Mouse (Mus musculus) liver, embryonic 11.5 days (tissue): ENCODE data around the gene Lysmd1. TPM values are rescaled to one million over a fixed set of nuclear protein-coding genes. Genes with fewer than 3 reads are reported as not detected.

ENCODE experiments used
- ATAC-seq: fragments of 200-750 bp; cut with Nextera tagmentation; replicated peaks from 2 replicates; pipeline ENCODE4 v1.8.0; 2017; ENCODE audit warnings: moderate number of reproducible peaks, mild to moderate bottlenecking, moderate TSS enrichment, moderate library complexity; ENCODE audit not compliant: low FRiP score
- DNase-seq: peaks from one replicate; pipeline ENCODE4 v3.0.0-alpha.2; 2017; ENCODE audit warnings: low spot score
- H3K27ac ChIP-seq: fragments of 300-500 bp; sonication (generic); 2 replicates; pipeline ENCODE4 v1.5.1; 2014; ENCODE audit warnings: mild to moderate bottlenecking, low read depth, low read length, control low read depth
- H3K27me3 ChIP-seq: fragments of 300-500 bp; sonication (generic); replicated peaks from 2 replicates; pipeline ENCODE4 v1.6.1; 2014; ENCODE audit warnings: low read length, mixed read lengths; ENCODE audit not compliant: control insufficient read depth, insufficient read depth
- H3K36me3 ChIP-seq: fragments of 300-500 bp; sonication (generic); 2 replicates; pipeline ENCODE4 v1.6.1; 2014; ENCODE audit warnings: mild to moderate bottlenecking, low read length, moderate library complexity, mixed read lengths; ENCODE audit not compliant: control insufficient read depth, insufficient read depth
- H3K4me1 ChIP-seq: fragments of 300-500 bp; sonication (generic); replicated peaks from 2 replicates; pipeline ENCODE4 v1.6.1; 2014; ENCODE audit warnings: low read length, mixed read lengths; ENCODE audit not compliant: control insufficient read depth, insufficient read depth
- H3K4me2 ChIP-seq: fragments of 300-500 bp; sonication (generic); 2 replicates; pipeline ENCODE4 v1.6.1; 2014; ENCODE audit warnings: mild to moderate bottlenecking, control low read depth, moderate library complexity
- H3K4me3 ChIP-seq: fragments of 300-500 bp; sonication (generic); 2 replicates; pipeline ENCODE4 v1.5.1; 2014; ENCODE audit warnings: low read depth, low read length, control low read depth
- H3K9ac ChIP-seq: fragments of 300-500 bp; sonication (generic); 2 replicates; pipeline ENCODE4 v1.6.1; 2014; ENCODE audit warnings: low read depth, low read length, control low read depth
- H3K9me3 ChIP-seq: fragments of 300-500 bp; sonication (generic); 2 replicates; pipeline ENCODE4 v1.6.1; 2016; ENCODE audit warnings: low read length, inconsistent platforms, mixed read lengths; ENCODE audit not compliant: control insufficient read depth
- WGBS: fragments of 180-500 bp; shearing (Covaris S2); extraction: QIAGEN DNeasy Blood & Tissue Kit; methylation state at CpG from one replicate; pipeline ENCODE4 v1.1.7; 2014; 5-methylcytosine and 5-hydroxymethylcytosine counted together
- polyA plus RNA-seq: library from polyadenylated mRNA; unstranded; fragments of >200 nt; fragmentation: Nextera tagmentation; extraction: Ambion mirVana; gene quantifications from 2 replicates; pipeline ENCODE4 v1.2.1, GENCODE M21; 2014

Gene Lysmd1
- polyA plus RNA-seq, 1 experiment from 2014 or later, result 8.9 TPM

DNA sequence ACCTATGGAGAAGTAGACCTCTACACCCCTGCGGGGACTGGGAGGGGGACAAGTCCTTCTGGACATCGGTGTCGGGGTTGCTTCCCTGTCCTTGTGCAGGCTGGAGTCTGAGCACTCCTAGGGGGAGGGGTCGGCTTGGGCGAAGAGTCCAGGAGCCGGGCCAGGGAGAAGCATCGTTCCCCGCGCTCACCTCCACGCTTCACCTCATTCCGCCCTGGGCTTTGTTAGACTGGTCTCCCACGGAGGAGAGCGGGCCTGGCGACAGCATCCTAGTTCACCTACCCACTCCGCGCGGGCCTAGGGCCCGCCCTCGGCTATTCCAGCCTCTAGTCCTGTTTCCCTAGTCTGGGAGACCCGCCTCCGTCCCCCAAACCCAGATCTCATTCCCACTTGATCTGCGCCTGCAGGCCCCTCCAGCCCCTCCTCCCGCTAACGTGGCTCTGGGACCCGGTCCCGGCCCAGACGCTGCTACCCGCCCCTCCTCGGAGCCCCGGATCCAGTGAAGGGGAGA is 27.2 kb downstream of the Lysmd1 start:
- Histone ChIP-seq H3K27ac (no peak overlapping the region), H3K9ac (peak overlapping the region; percentile 68), H3K4me3 (peak overlapping the region; percentile 72), H3K4me2 (peak overlapping the region; percentile 99), H3K27me3 (peaks cover 37% of the 10 kb centered on the region), H3K9me3 (no peaks in the 10 kb centered on the region), H3K36me3 (no peaks in the 10 kb centered on the region), H3K4me1 (peaks cover 15% of the 10 kb centered on the region)
- ATAC-seq (no peak), DNase-seq (no peak)
- 3% methylated on average over 30 of the region's 30 CpGs for WGBS

- no peaks in the 10 kb centered on the region for H3K36me3 ChIP-seq
- WGBS, result 12% methylated on average over 9 of the region's 9 CpGs
- no peak overlapping the region for H3K27ac ChIP-seq
- ATAC-seq (no peak), DNase-seq (no peak)
- H3K27me3 ChIP-seq, result peaks cover 37% of the 10 kb centered on the region
- peak overlapping the region; percentile 72 for H3K4me3 ChIP-seq
- H3K9ac ChIP-seq, result no peak overlapping the region
- peaks cover 15% of the 10 kb centered on the region for H3K4me1 ChIP-seq
- peak overlapping the region; percentile 99 for H3K4me2 ChIP-seq
- H3K9me3 ChIP-seq, result no peaks in the 10 kb centered on the region
These were observed 27.9 kb downstream of the Lysmd1 start for GRCm38 (mm10) chr3:95161618-95162344.

DNA sequence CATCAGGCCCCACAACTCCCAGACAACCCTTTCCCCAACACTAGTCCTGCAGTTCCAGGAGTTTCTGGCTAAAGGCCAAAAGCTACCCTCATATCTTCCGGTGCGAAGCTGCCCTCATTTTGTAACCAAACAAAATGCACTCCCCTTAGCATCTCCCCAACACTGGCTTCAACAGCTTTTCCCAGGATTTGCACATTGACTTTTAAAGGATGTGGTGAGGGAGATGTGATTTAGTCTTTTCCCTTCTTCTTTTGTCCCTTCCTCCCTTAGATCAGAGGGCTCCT is 28.4 kb downstream of the Lysmd1 start:
- Histone ChIP-seq H3K4me3 (no peak overlapping the region), H3K27ac (no peak overlapping the region), H3K27me3 (peaks cover 37% of the 10 kb centered on the region), H3K4me2 (peak overlapping the region; percentile 99; the same call in 1 of the 2 replicates), H3K9ac (no peak overlapping the region), H3K4me1 (peaks cover 15% of the 10 kb centered on the region), H3K36me3 (no peaks in the 10 kb centered on the region), H3K9me3 (no peaks in the 10 kb centered on the region)
- DNase-seq (no peak), ATAC-seq (no peak)
- WGBS, result 51% methylated on average over 2 of the region's 2 CpGs

- no peak overlapping the region for H3K4me2 ChIP-seq
These were observed 29.7 kb downstream of the Lysmd1 start for GRCm38 (mm10) chr3:95163419-95164255.

DNA sequence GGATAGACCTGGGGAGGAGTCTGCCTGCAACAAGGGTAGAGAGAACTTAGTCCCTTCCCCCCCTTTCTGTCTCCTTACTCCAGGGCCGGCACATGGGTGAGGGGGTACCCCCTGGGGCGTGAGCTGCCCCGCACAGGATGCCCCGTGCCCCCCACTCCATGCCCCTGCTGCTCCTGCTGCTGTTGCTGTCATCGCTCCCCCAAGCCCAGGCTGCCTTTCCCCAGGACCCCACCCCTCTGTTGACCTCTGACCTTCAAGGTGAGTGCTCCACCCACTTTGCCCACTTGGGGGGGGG is 30.3 kb downstream of the Lysmd1 start:
- no peak overlapping the region for H3K4me2 ChIP-seq
- no peaks in the 10 kb centered on the region for H3K36me3 ChIP-seq
- no peak overlapping the region for H3K4me3 ChIP-seq
- peaks cover 39% of the 10 kb centered on the region for H3K27me3 ChIP-seq
- H3K4me1 ChIP-seq, result peaks cover 15% of the 10 kb centered on the region
- no peak for ATAC-seq
- H3K9me3 ChIP-seq, result no peaks in the 10 kb centered on the region
- 70% methylated on average over 5 of the region's 5 CpGs for WGBS
- no peak overlapping the region for H3K9ac ChIP-seq
- no peak for DNase-seq
- no peak overlapping the region for H3K27ac ChIP-seq

More at GRCm38 (mm10) chr3:95163419-95164255, 29.7 kb downstream of the Lysmd1 start:
- Histone ChIP-seq H3K36me3 (no peaks in the 10 kb centered on the region), H3K27me3 (peaks cover 37% of the 10 kb centered on the region), H3K9ac (no peak overlapping the region), H3K4me3 (no peak overlapping the region), H3K9me3 (no peaks in the 10 kb centered on the region), H3K27ac (no peak overlapping the region), H3K4me1 (peaks cover 15% of the 10 kb centered on the region)
- 53% methylated on average over 11 of the region's 11 CpGs for WGBS
- DNase-seq (no peak), ATAC-seq (no peak)

DNA sequence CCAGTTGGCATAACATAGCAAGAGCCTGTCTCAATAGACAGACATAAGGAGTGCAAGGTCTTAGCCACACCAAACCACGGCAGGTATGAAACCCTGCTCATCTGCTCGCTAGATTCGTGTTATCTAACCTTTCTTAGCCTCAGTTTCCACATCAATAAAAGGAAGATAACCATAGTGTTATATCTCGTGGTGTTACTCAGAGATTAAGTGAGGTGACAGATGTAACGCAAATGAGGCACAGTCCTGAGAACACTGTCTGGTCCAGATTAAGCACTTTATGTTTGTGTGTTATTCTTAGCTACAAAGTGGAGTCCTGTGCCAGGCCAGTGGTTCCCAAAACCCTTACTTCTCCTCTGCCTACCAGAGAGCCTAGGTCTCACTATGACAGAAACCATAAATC is 31.0 kb downstream of the Lysmd1 start:
- H3K4me2 ChIP-seq, result no peak overlapping the region
- H3K4me3 ChIP-seq, result no peak overlapping the region
- H3K9me3 ChIP-seq, result no peaks in the 10 kb centered on the region
- WGBS, result 57% methylated on average over 5 of the region's 5 CpGs
- no peak overlapping the region for H3K27ac ChIP-seq
- peaks cover 10% of the 10 kb centered on the region for H3K4me1 ChIP-seq
- peaks cover 40% of the 10 kb centered on the region for H3K27me3 ChIP-seq
- H3K9ac ChIP-seq, result no peak overlapping the region
- H3K36me3 ChIP-seq, result no peaks in the 10 kb centered on the region
- DNase-seq (no peak), ATAC-seq (no peak)

DNA sequence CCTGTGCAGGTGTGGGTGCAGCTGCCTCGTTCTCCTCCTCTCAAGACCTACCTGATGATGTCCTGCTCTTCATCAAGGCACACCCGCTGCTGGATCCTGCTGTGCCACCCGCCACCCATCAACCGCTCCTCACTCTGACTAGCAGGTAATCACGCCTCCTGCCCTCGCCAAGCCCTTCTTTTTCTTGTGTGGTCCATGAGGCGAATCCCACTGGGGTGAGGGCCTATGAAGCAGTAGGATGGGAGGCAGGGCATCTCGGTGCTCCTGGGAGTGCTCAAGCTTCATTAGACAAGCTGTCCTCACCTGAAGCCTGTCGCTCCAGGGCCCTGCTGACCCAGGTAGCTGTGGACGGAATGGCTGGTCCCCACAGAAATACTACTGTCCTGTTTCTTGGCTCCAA is 36.1 kb downstream of the Lysmd1 start:
- H3K27ac ChIP-seq, result no peak overlapping the region
- no peak for DNase-seq
- H3K4me1 ChIP-seq, result peaks cover 13% of the 10 kb centered on the region
- no peak overlapping the region for H3K9ac ChIP-seq
- ATAC-seq, result no peak
- 84% methylated on average over 10 of the region's 10 CpGs for WGBS
- peaks cover 3% of the 10 kb centered on the region; the same call in 1 of the 2 replicates for H3K36me3 ChIP-seq
- no peaks in the 10 kb centered on the region for H3K9me3 ChIP-seq
- peaks cover 47% of the 10 kb centered on the region for H3K27me3 ChIP-seq
- no peak overlapping the region for H3K4me2 ChIP-seq
- no peak overlapping the region for H3K4me3 ChIP-seq

DNA sequence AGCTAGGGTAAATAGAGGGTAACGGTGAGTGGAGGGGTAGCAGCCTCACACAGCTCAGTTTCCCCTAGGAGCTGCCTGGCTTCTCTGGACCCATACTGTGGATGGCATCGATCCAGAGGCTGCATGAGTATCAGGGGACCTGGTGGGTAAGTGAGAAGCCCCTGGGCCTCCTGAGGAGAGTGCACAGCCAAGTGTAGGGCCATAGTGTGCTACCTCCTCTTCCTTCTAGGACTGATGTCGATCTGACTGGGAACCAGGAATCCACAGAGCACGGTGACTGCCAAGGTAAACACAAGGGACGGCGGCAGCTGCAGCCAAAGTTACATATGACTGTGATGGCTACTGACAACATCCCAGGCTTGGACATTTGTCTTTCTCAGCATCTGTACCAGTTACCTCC is 37.2 kb downstream of the Lysmd1 start:
- DNase-seq, result no peak
- Histone ChIP-seq H3K4me1 (peaks cover 12% of the 10 kb centered on the region), H3K9me3 (no peaks in the 10 kb centered on the region), H3K4me2 (no peak overlapping the region), H3K27ac (no peak overlapping the region), H3K4me3 (no peak overlapping the region), H3K27me3 (peaks cover 47% of the 10 kb centered on the region), H3K36me3 (peaks cover 3% of the 10 kb centered on the region; the same call in 1 of the 2 replicates), H3K9ac (no peak overlapping the region)
- WGBS, result 69% methylated on average over 6 of the region's 6 CpGs
- ATAC-seq, result no peak
